Mouse (Mus musculus): Measurements from ENCODE around the gene AB124611. TPM values are rescaled to one million over a fixed set of nuclear protein-coding genes. Genes with fewer than 3 reads are reported as not detected.

Gene AB124611
- total RNA-seq, 2 experiments from 2014 or later: 0.44 to 0.64 TPM

GRCm38 (mm10) chr9:21557556-21557955 is 31.6 kb downstream of the AB124611 start:
- intact Hi-C loops (cut with DNase I): no loop called here

GRCm38 (mm10) chr9:21558366-21558765 is 32.4 kb downstream of the AB124611 start:
- no peak for DNase-seq

More at GRCm38 (mm10) chr9:21557556-21557955, 31.6 kb downstream of the AB124611 start:
- no peak for DNase-seq

GRCm38 (mm10) chr9:21559151-21559550 is 33.2 kb downstream of the AB124611 start:
- DNase-seq: no peak
- intact Hi-C loops (cut with DNase I): no loop called here

More at GRCm38 (mm10) chr9:21558366-21558765, 32.4 kb downstream of the AB124611 start:
- intact Hi-C loops (cut with DNase I): no loop called here

GRCm38 (mm10) chr9:21564420-21564819 is 38.4 kb downstream of the AB124611 start:
- DNase-seq: no peak
- intact Hi-C loops (cut with DNase I): no loop called here

GRCm38 (mm10) chr9:21565004-21565586 is 39.1 kb downstream of the AB124611 start:
- no peak for DNase-seq
- intact Hi-C loops (cut with DNase I): no loop called here

GRCm38 (mm10) chr9:21566538-21566937 is 40.6 kb downstream of the AB124611 start:
- intact Hi-C loops (cut with DNase I): no loop called here
- DNase-seq: no peak

- DNase-seq: no peak
- intact Hi-C loops (cut with DNase I): no loop called here
These were observed 41.1 kb downstream of the AB124611 start for GRCm38 (mm10) chr9:21567051-21567450.

- intact Hi-C loops (cut with DNase I): no loop called here
- no peak for DNase-seq
These were observed 42.8 kb downstream of the AB124611 start for GRCm38 (mm10) chr9:21568657-21569255.

- intact Hi-C loops (cut with DNase I): no loop called here
- no peak for DNase-seq
These were observed 48.2 kb downstream of the AB124611 start for GRCm38 (mm10) chr9:21574012-21574801.

- intact Hi-C loops (cut with DNase I): no loop called here
These were observed 49.3 kb downstream of the AB124611 start for GRCm38 (mm10) chr9:21575253-21575652.

GRCm38 (mm10) chr9:21576286-21576685 is 50.3 kb downstream of the AB124611 start:
- intact Hi-C loops (cut with DNase I): no loop called here
- peak; percentile 58 for DNase-seq

More at GRCm38 (mm10) chr9:21575253-21575652, 49.3 kb downstream of the AB124611 start:
- no peak for DNase-seq

- intact Hi-C loops (cut with DNase I): no loop called here
- peak; percentile 73 for DNase-seq
These were observed 52.2 kb downstream of the AB124611 start for GRCm38 (mm10) chr9:21578226-21578625.

- intact Hi-C loops (cut with DNase I): no loop called here
- DNase-seq: no peak
These were observed 59.4 kb downstream of the AB124611 start for GRCm38 (mm10) chr9:21585401-21585800.

- intact Hi-C loops (cut with DNase I): no loop called here
These were observed 61.8 kb downstream of the AB124611 start for GRCm38 (mm10) chr9:21587678-21588349.

GRCm38 (mm10) chr9:21588350-21588749 is 62.4 kb downstream of the AB124611 start:
- no peak for DNase-seq
- intact Hi-C loops (cut with DNase I): no loop called here

More at GRCm38 (mm10) chr9:21587678-21588349, 61.8 kb downstream of the AB124611 start:
- no peak for DNase-seq

GRCm38 (mm10) chr9:21589538-21589937 is 63.6 kb downstream of the AB124611 start:
- intact Hi-C loops (cut with DNase I): no loop called here
- no peak for DNase-seq

GRCm38 (mm10) chr9:21591127-21591830 is 65.3 kb downstream of the AB124611 start:
- DNase-seq: no peak
- intact Hi-C loops (cut with DNase I): no loop called here

GRCm38 (mm10) chr9:21591831-21592702 is 66.1 kb downstream of the AB124611 start:
- intact Hi-C loops (cut with DNase I): no loop called here

GRCm38 (mm10) chr9:21592703-21593121 is 66.7 kb downstream of the AB124611 start, which contains the start of the genes Timm29 and Yipf2:
Gene Timm29, plus strand, starts transcription at chr9:21592722.
Gene Yipf2, minus strand, starts transcription at chr9:21592828.
- DNase-seq: peak; percentile 86
- intact Hi-C loops (cut with DNase I): no loop called here

More at GRCm38 (mm10) chr9:21591831-21592702, 66.1 kb downstream of the AB124611 start:
- no peak for DNase-seq

All from left cerebral cortex, postnatal 4 days (tissue).